Comparison of ENCODE assay signal across 9 mouse cellular contexts in the genomic region with DNA sequence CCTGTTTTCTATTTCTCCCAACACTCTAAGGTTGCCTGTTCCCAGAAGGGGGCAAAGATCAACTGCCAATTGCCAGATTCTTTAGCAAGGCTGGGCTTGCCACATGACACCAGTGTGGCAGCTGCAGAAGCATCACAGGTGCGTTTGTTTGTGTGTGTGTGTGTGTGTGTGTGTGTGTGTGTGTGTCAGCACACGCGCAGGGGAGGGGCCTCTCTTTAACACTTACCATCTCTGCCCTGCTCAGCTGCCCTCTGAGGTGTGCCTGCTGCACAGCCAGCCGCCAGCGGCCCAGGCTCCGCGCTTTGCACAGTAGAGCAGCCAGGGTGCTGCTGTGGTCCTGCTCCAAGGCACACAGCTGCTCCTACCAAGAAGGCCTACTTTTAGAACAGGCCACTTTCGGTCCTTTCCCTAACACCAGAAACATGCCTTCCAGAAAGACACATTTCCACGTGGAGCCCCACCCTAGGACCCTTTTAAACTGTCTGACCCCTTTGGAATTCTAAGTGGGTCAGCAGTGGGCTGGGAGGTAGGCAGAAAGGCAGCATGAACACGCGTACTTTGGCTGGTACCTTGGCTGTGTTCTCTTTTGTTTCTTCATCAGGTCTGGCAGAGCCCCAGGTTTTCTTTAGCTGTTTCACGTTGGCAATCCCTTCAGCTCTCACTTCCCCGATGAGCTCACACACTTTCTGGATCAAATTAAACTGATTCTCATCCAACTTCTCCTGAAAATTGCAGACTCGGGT. TPM values are rescaled to one million over a fixed set of nuclear protein-coding genes. Genes with fewer than 3 reads are reported as not detected.
DNase-seq lines count a peak whose midpoint lies in the region; ATAC-seq and TF ChIP-seq lines count a peak whose summit lies in the region.
"Had no signal": no experiment of that assay in that cellular context is flagged by ENCODE, and none has a peak within 500 bp of the region (broad histone marks: within the 10 kb centered on the region; RNA-seq: fewer than 3 reads in every experiment).

No protein-coding gene starts in this region.

- no peak for TF ChIP-seq POLR2A in small intestine, adult 2 months (IDR thresholded peaks at IDR 0.05; ENCODE audit: low read depth, low read length)

- H3K36me3 ChIP-seq in lung, embryonic 14.5 days (ENCODE audit: insufficient read depth) = no peaks in the 10 kb centered on the region
- H3K36me3 ChIP-seq in small intestine, adult 2 months (ENCODE audit: control insufficient read depth, insufficient read depth, low read length) = no peaks in the 10 kb centered on the region
- H3K36me3 ChIP-seq: neural tube, embryonic 12.5 days had no signal

- 0 out of 2 replicates have a peak, but pooled peaks have one; percentile 24 for ATAC-seq in lung, embryonic 14.5 days (ENCODE audit: insufficient read depth)

- peaks cover 5% of the 10 kb centered on the region; the same call in 1 of the 2 replicates for H3K9me3 ChIP-seq in lung, embryonic 14.5 days (ENCODE audit: low read depth, low read length)

- H3K4me2 ChIP-seq in lung, embryonic 14.5 days = no peak overlapping the region
- H3K4me2 ChIP-seq: neural tube, embryonic 12.5 days had no signal

- no peak overlapping the region for H3K4me3 ChIP-seq in lung, embryonic 14.5 days (ENCODE audit: low read depth, low read length)
- H3K4me3 ChIP-seq in small intestine, adult 2 months (ENCODE audit: low read depth, low read length) = no peak overlapping the region
- H3K4me3 ChIP-seq: neural tube, embryonic 12.5 days had no signal

- TF ChIP-seq CTCF in lung, embryonic 14.5 days (IDR thresholded peaks at IDR 0.05; ENCODE audit: low read depth) = no peak
- no peak for TF ChIP-seq CTCF in small intestine, adult 2 months (IDR thresholded peaks at IDR 0.05; ENCODE audit: extremely low read depth, insufficient read length, insufficient replicate concordance, low read depth, low read length)

- 0 out of 2 replicates have a peak, but pooled peaks cover 4% of the 10 kb centered on the region for H3K4me1 ChIP-seq in lung, embryonic 14.5 days (ENCODE audit: insufficient read depth)
- H3K4me1 ChIP-seq in small intestine, adult 2 months (ENCODE audit: control insufficient read depth, insufficient read depth, insufficient read length, low read length) = peaks cover 15% of the 10 kb centered on the region
- H3K4me1 ChIP-seq: neural tube, embryonic 12.5 days had no signal

- peak overlapping the region; percentile 10; the same call in 1 of the 2 replicates for H3K27ac ChIP-seq in lung, embryonic 14.5 days (ENCODE audit: low read depth)
- H3K27ac ChIP-seq in small intestine, adult 2 months (ENCODE audit: insufficient read depth, low read depth, low read length) = peak overlapping the region; percentile 79
- H3K27ac ChIP-seq: neural tube, embryonic 12.5 days had no signal

- H3K9ac ChIP-seq in lung, embryonic 14.5 days = no peak overlapping the region
- H3K9ac ChIP-seq: neural tube, embryonic 12.5 days had no signal

- H3K27me3 ChIP-seq in lung, embryonic 14.5 days (ENCODE audit: insufficient read depth, low read length) = no peaks in the 10 kb centered on the region
- H3K27me3 ChIP-seq in small intestine, adult 2 months (ENCODE audit: control insufficient read depth, insufficient read depth, low read length) = no peaks in the 10 kb centered on the region
- H3K27me3 ChIP-seq: neural tube, embryonic 12.5 days had no signal

- peak; percentile 12 for DNase-seq in retina, embryonic 14.5 days (ENCODE audit: low spot score)
- no peak for DNase-seq in retina, postnatal 1 day
- peak; percentile 25 for DNase-seq in cerebellum, adult 9-11 months
- peak; percentile 64 for DNase-seq in gonadal fat pad, adult 2 months (ENCODE audit: low read depth)
- DNase-seq in kidney, adult 8-10 months = peak; percentile 80 to 83
- no peak for DNase-seq in lung, embryonic 14.5 days
- DNase-seq in ovary, postnatal 36 days (ENCODE audit: low spot score) = no peak

- WGBS in lung, embryonic 14.5 days = 36% methylated on average over 14 of the region's 14 CpGs
- 19% methylated on average over 14 of the region's 14 CpGs for WGBS in small intestine, adult 2 months

RNA-seq across cellular contexts. Expression of gene Cd164, which starts 33.8 kb away (rescaled TPM):
- 181 and 216 TPM in 2 replicates for polyA plus RNA-seq in gonadal fat pad, adult 2 months (2012; rRNA removed)
- polyA plus RNA-seq in lung, embryonic 14.5 days (2014; fragmentation: Nextera tagmentation; extraction: Ambion mirVana) = 196 and 208 TPM in 2 replicates
- 56.9 and 81.6 TPM in 2 replicates for polyA plus RNA-seq in small intestine, adult 2 months (2012; rRNA removed)

Comparison
In these comparisons a context has a peak if more than half of its experiments do, and no peak if none do; other contexts are left out.
1. DNase-seq: peak in retina, embryonic 14.5 days (single experiment), cerebellum, adult 9-11 months (single experiment), gonadal fat pad, adult 2 months (single experiment) and kidney, adult 8-10 months (2 of 2); none in retina, postnatal 1 day (single experiment), lung, embryonic 14.5 days (single experiment) and ovary, postnatal 36 days (single experiment).